Mouse (Mus musculus): Measurements from ENCODE around the gene S1pr4. TPM values are rescaled to one million over a fixed set of nuclear protein-coding genes. Genes with fewer than 3 reads are reported as not detected.

The S1pr4 gene
- polyA plus RNA-seq, 1 experiment = 3.5 TPM

GRCm38 (mm10) chr10:81519227-81519977, 19.5 kb upstream of the S1pr4 start:
- DNase-seq (ENCODE audit: low read depth) = no peak

GRCm38 (mm10) chr10:81518546-81518945, 18.6 kb upstream of the S1pr4 start:
- DNase-seq (ENCODE audit: low read depth) = no peak

GRCm38 (mm10) chr10:81517227-81517626, 17.3 kb upstream of the S1pr4 start:
- DNase-seq (ENCODE audit: low read depth) = no peak

- no peak for DNase-seq (ENCODE audit: low read depth)
Measured at GRCm38 (mm10) chr10:81513798-81514197, 13.9 kb upstream of the S1pr4 start.

GRCm38 (mm10) chr10:81510246-81510810, 10.4 kb upstream of the S1pr4 start:
- DNase-seq (ENCODE audit: low read depth) = no peak

GRCm38 (mm10) chr10:81507691-81508489, 8.0 kb upstream of the S1pr4 start:
- DNase-seq (ENCODE audit: low read depth) = no peak

- DNase-seq (ENCODE audit: low read depth) = no peak
Measured at GRCm38 (mm10) chr10:81507095-81507494, 7.2 kb upstream of the S1pr4 start.

- no peak for DNase-seq (ENCODE audit: low read depth)
Measured at GRCm38 (mm10) chr10:81505016-81505664, 5.2 kb upstream of the S1pr4 start.

- no peak for DNase-seq (ENCODE audit: low read depth)
Measured at GRCm38 (mm10) chr10:81502658-81503057, 2.7 kb upstream of the S1pr4 start.

GRCm38 (mm10) chr10:81501863-81502262, 1.9 kb upstream of the S1pr4 start:
- no peak for DNase-seq (ENCODE audit: low read depth)

GRCm38 (mm10) chr10:81499250-81499901, 556 bp downstream of the S1pr4 start:
- DNase-seq (ENCODE audit: low read depth) = no peak

GRCm38 (mm10) chr10:81498316-81499249, 1.3 kb downstream of the S1pr4 start:
- no peak for DNase-seq (ENCODE audit: low read depth)

GRCm38 (mm10) chr10:81497401-81498270, 2.3 kb downstream of the S1pr4 start:
- no peak for DNase-seq (ENCODE audit: low read depth)

GRCm38 (mm10) chr10:81496969-81497368, 3.0 kb downstream of the S1pr4 start:
- DNase-seq (ENCODE audit: low read depth) = no peak

GRCm38 (mm10) chr10:81496264-81496901, 3.5 kb downstream of the S1pr4 start, which contains the start of gene Ncln:
Gene Ncln, minus strand, starts transcription at chr10:81496392.
- peak; percentile 92 for DNase-seq (ENCODE audit: low read depth)

GRCm38 (mm10) chr10:81495616-81496263, 4.2 kb downstream of the S1pr4 start:
- no peak for DNase-seq (ENCODE audit: low read depth)

GRCm38 (mm10) chr10:81495151-81495550, 4.8 kb downstream of the S1pr4 start:
- no peak for DNase-seq (ENCODE audit: low read depth)

- DNase-seq (ENCODE audit: low read depth) = no peak
Measured at GRCm38 (mm10) chr10:81494260-81495041, 5.5 kb downstream of the S1pr4 start.

Data from gonadal fat pad, adult 2 months (tissue).